ENCODE assay signal across 8 mouse cellular contexts in genomic region chr7:127459311-127459710, GRCm38 (mm10). TPM values are rescaled to one million over a fixed set of nuclear protein-coding genes. Genes with fewer than 3 reads are reported as not detected.
DNase-seq lines count a peak whose midpoint lies in the region; ATAC-seq lines count a peak whose summit lies in the region.
"Not testable (repeated sequence)": the region's sequence is repeated elsewhere in the genome, so short reads cannot be mapped to it uniquely, and the experiment has no call there.

Prr14 (plus strand) TSS chr7:127459611.

- not testable (repeated sequence) for DNase-seq in adrenal gland, postnatal 10 days; layer of hippocampus, postnatal 10 days (ENCODE audit: low spot score in 2 of 2); liver, embryonic 13.5 days; urinary bladder, adult 2 months (ENCODE audit: low spot score)

- H3K36me3 ChIP-seq in erythroblast, embryonic 14.5 days (ENCODE audit: control insufficient read depth) = peaks cover 86% of the 10 kb centered on the region
- H3K36me3 ChIP-seq in hindbrain, embryonic 12.5 days = peaks cover 54% of the 10 kb centered on the region
- peaks cover 76% of the 10 kb centered on the region for H3K36me3 ChIP-seq in liver, embryonic 13.5 days
- H3K36me3 ChIP-seq in midbrain, embryonic 15.5 days (replicated peaks) = peaks cover 16% of the 10 kb centered on the region; the same call in 1 of the 2 replicates

- peak within 1 kb of the TSS; percentile 48 for H3K4me3 ChIP-seq in erythroblast, embryonic 14.5 days (replicated peaks)
- not testable (repeated sequence) for H3K4me3 ChIP-seq in hindbrain, embryonic 12.5 days; midbrain, embryonic 15.5 days
- peak within 1 kb of the TSS; percentile 19 for H3K4me3 ChIP-seq in liver, embryonic 13.5 days (replicated peaks)

- not testable (repeated sequence) for H3K9ac ChIP-seq in hindbrain, embryonic 12.5 days; liver, embryonic 13.5 days; midbrain, embryonic 15.5 days

- WGBS in hindbrain, embryonic 12.5 days = over 99% methylated on average over 8 of the region's 8 CpGs
- 87% methylated on average over 8 of the region's 8 CpGs for WGBS in liver, embryonic 13.5 days (ENCODE audit: insufficient replicate concordance)
- WGBS in midbrain, embryonic 15.5 days = 98% methylated on average over 8 of the region's 8 CpGs

- not testable (repeated sequence) for H3K4me2 ChIP-seq in hindbrain, embryonic 12.5 days (replicated peaks); midbrain, embryonic 15.5 days
- peak within 1 kb of the TSS; percentile 40 for H3K4me2 ChIP-seq in liver, embryonic 13.5 days

- not testable (repeated sequence) for ATAC-seq in granulocyte monocyte progenitor cell, adult 5-6 weeks (replicated peaks; ENCODE audit: poor library complexity, severe bottlenecking); hindbrain, embryonic 12.5 days (ENCODE audit: low FRiP score); liver, embryonic 13.5 days (ENCODE audit: low read depth); midbrain, embryonic 15.5 days (replicated peaks)

- peaks cover 22% of the 10 kb centered on the region for H3K4me1 ChIP-seq in erythroblast, embryonic 14.5 days (ENCODE audit: control insufficient read depth)
- H3K4me1 ChIP-seq in hindbrain, embryonic 12.5 days; midbrain, embryonic 15.5 days: not testable (repeated sequence)
- peaks cover 18% of the 10 kb centered on the region for H3K4me1 ChIP-seq in liver, embryonic 13.5 days (replicated peaks)

- H3K9me3 ChIP-seq in erythroblast, embryonic 14.5 days (ENCODE audit: control insufficient read depth, low read length) = peaks cover 10% of the 10 kb centered on the region
- not testable (repeated sequence) for H3K9me3 ChIP-seq in hindbrain, embryonic 12.5 days (replicated peaks); liver, embryonic 13.5 days (replicated peaks); midbrain, embryonic 15.5 days

- not testable (repeated sequence) for H3K27me3 ChIP-seq in erythroblast, embryonic 14.5 days (ENCODE audit: control insufficient read depth); hindbrain, embryonic 12.5 days; liver, embryonic 13.5 days; midbrain, embryonic 15.5 days (replicated peaks)

- H3K27ac ChIP-seq in hindbrain, embryonic 12.5 days; midbrain, embryonic 15.5 days: not testable (repeated sequence)
- H3K27ac ChIP-seq in liver, embryonic 13.5 days = 0 out of 2 replicates have a peak within 1 kb of the TSS, but pooled peaks have one; percentile 34

RNA-seq across cellular contexts. Expression of gene Prr14, which starts in this region (rescaled TPM):
- 10 to 100 TPM; 37.3 to 40.0 TPM for total RNA-seq in adrenal gland, postnatal 10 days (2021)
- polyA plus RNA-seq in erythroblast, embryonic 14.5 days (2012) = 11.7 and 14.3 TPM in 2 replicates
- 96.7 and 115 TPM in 2 replicates for total RNA-seq in granulocyte monocyte progenitor cell, adult 5-6 weeks (2014; fragmentation: Nextera tagmentation)
- total RNA-seq in granulocyte monocyte progenitor cell, adult 5-6 weeks (2017) = 23.8 and 29.0 TPM in 2 replicates
- polyA plus RNA-seq in hindbrain, embryonic 12.5 days (2016; fragmentation: Nextera tagmentation; extraction: Ambion mirVana) = 55.4 and 56.3 TPM in 2 replicates
- total RNA-seq in layer of hippocampus, postnatal 10 days (2021) = 10 to 100 TPM; 31.6 to 34.8 TPM
- 19.4 and 24.0 TPM in 2 replicates for polyA plus RNA-seq in liver, embryonic 13.5 days (2015; fragmentation: Nextera tagmentation; extraction: Ambion mirVana)
- polyA plus RNA-seq in midbrain, embryonic 15.5 days (2015; fragmentation: Nextera tagmentation; extraction: Ambion mirVana) = 40.5 TPM in 2 replicates
- 69.2 and 79.9 TPM in 2 replicates for polyA plus RNA-seq in urinary bladder, adult 2 months (2012; rRNA removed)
